Mouse (Mus musculus) erythroblast, embryonic 14.5 days (primary cell): ENCODE measurements around the gene Fmo5. TPM values are rescaled to one million over a fixed set of nuclear protein-coding genes. Genes with fewer than 3 reads are reported as not detected.
A peak's percentile ranks its signal among the peaks of the same experiment; 100 is the strongest.

ENCODE experiments used
- H3K27me3 ChIP-seq: 2 replicates; pipeline ENCODE4 v1.6.1; 2012; ENCODE audit warnings: inconsistent platforms; ENCODE audit not compliant: control insufficient read depth
- H3K36me3 ChIP-seq: 2 replicates; pipeline ENCODE4 v1.6.1; 2012; ENCODE audit warnings: mild to moderate bottlenecking, inconsistent platforms; ENCODE audit not compliant: control insufficient read depth
- H3K4me1 ChIP-seq: 2 replicates; pipeline ENCODE4 v1.6.1; 2012; ENCODE audit warnings: inconsistent platforms; ENCODE audit not compliant: control insufficient read depth
- H3K4me3 ChIP-seq: replicated peaks from 2 replicates; pipeline ENCODE3; 2012; ENCODE audit warnings: moderate library complexity, mild to moderate bottlenecking, inconsistent platforms
- H3K9me3 ChIP-seq: 2 replicates; pipeline ENCODE4 v1.6.1; 2012; ENCODE audit warnings: low read length, inconsistent platforms, mixed read lengths; ENCODE audit not compliant: control insufficient read depth
- GATA1 ChIP-seq: IDR thresholded peaks from 2 replicates; pipeline ENCODE4 v1.6.1; 2012; ENCODE audit warnings: low read length, inconsistent platforms, mixed read lengths
- TAL1 ChIP-seq: IDR thresholded peaks from 3 replicates; pipeline ENCODE4 v1.6.1; 2012; ENCODE audit warnings: low read length, inconsistent platforms, mixed read lengths
- polyA plus RNA-seq: library from polyadenylated mRNA; stranded (reverse); fragments of >175 nt; gene quantifications from 2 replicates; pipeline ENCODE4 v1.2.3, GENCODE M21; 2012

The Fmo5 gene
- polyA plus RNA-seq, 1 experiment = 0.03 TPM

DNA sequence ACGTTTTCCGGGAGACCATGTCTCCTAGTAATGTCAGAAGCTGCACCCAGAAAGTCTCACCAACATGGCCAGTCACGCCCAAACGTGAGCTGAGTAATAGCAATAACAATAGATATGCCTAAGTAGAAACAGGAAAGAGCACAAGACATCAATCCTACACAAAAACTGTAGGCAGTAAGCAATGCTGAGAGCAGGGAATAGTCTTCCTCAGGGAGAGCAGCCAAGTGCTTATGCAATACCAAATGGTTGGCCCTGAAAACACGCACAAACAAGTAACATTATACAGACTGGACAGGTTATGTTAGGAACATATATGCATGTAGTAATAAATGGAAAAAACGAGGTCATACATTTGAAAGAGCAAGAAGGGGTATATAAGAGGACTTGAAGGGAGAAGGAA is 20.9 kb downstream of the Fmo5 start:
- TF ChIP-seq TAL1 (no peak), GATA1 (no peak)
- Histone ChIP-seq H3K4me3 (no peak overlapping the region), H3K27me3 (no peaks in the 10 kb centered on the region), H3K9me3 (no peaks in the 10 kb centered on the region; the same call in 1 of the 2 replicates), H3K36me3 (no peaks in the 10 kb centered on the region; the same call in 1 of the 2 replicates), H3K4me1 (no peaks in the 10 kb centered on the region)

DNA sequence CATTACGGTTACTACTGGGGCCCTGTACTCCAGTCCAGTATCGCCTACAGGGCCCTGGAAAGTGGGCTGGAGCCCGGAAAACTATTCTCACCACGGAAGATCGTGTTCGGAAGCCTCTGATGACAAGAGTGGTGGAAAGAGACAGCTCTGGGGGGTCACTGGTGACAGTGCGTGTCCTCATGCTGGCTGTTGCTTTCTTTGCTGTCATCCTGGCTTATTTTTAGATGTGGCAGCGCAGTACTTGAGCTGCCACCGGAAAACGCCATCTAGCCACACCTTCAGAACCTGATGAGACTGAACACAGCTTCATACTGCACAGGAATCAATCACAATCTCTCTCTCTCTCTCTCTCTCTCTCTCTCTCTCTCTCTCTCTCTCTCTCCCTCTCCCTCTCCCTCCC is 23.0 kb downstream of the Fmo5 start:
- Histone ChIP-seq H3K4me1 (no peaks in the 10 kb centered on the region), H3K4me3 (no peak overlapping the region), H3K9me3 (no peaks in the 10 kb centered on the region; the same call in 1 of the 2 replicates), H3K36me3 (no peaks in the 10 kb centered on the region), H3K27me3 (no peaks in the 10 kb centered on the region)
- TF ChIP-seq TAL1 (no peak), GATA1 (no peak)

DNA sequence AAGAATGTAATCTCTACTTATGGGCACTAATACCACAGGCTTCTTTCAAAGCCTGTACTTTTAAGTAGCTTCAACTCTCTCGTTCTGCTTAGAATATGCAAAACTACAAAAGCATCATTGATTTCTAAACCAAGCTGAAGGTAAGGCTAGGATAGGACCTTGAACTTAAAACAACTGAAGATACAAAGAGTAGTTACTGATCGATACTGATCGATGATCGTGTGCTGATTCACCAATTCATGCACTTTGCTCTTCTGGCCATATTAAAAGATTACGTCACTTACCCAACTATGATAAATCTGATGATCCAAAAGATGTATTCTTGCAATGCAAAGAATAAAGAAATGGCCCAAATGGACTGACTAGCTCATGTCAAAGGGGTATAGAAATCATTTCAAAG is 25.2 kb downstream of the Fmo5 start:
- Histone ChIP-seq H3K4me3 (no peak overlapping the region), H3K36me3 (no peaks in the 10 kb centered on the region), H3K27me3 (no peaks in the 10 kb centered on the region), H3K4me1 (peaks cover 16% of the 10 kb centered on the region), H3K9me3 (no peaks in the 10 kb centered on the region; the same call in 1 of the 2 replicates)
- no peak for TF ChIP-seq TAL1
- no peak for TF ChIP-seq GATA1

DNA sequence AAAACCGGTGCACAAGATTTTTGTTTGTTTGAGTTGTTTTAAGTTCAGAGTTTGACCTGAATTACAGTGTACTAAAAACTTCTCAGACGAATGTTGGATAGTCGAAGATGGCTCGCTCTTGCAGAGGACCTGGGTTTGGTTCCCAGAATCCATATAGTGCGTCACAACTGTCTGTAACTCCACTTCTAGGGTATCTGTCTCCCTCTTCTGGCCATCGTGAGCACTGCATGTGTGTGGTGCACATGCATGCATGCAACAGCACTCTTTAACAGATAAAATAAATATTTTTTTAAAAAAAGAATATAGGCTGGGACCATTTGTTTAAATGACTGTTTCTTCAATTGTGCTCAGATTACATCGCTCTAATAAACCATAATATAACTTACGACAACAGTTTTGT is 26.3 kb downstream of the Fmo5 start:
- no peak overlapping the region for H3K4me3 ChIP-seq
- no peak for TF ChIP-seq TAL1
- H3K9me3 ChIP-seq = no peaks in the 10 kb centered on the region; the same call in 1 of the 2 replicates
- no peaks in the 10 kb centered on the region for H3K27me3 ChIP-seq
- H3K36me3 ChIP-seq = no peaks in the 10 kb centered on the region
- H3K4me1 ChIP-seq = peaks cover 27% of the 10 kb centered on the region

DNA sequence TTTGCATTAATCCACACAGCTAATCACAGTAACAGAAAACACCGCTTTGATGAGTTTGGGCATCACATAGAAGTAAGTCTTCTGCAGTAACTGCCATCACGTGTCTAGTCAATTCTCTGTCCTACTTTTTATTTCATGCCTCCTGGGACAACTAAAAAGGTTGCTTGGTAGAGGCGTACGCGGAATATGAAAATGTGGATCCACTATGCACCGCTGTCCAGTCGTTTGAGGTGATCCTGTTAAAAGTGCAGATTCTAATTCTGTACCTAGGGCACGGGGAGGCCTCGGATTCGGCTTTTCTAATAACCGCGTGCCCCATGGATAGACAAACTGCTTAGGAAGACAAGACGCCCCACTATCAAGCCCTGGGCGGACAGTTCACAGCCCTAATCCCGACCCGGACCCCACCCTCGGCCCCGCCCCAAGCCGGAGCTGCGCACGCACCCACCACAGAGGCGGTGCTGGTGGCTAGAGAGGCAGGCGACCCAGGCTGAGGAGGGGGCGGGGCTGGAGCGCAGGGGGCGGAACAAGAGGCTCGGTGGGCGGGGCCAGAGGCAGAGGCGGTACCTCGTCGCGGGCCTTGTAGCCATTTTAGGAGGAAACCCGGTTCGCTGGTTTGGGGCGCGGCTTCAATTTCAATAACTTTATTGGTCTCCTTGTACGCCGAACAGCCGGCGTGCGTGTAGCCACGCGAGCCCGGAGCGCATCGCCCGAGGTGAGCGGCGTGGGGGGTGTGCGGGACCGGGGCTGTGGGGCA is 29.2 kb downstream of the Fmo5 start, which contains the start of gene Prkab2:
Gene Prkab2, plus strand, starts transcription at position 539 of the 757 bp plus-strand sequence.
- TF ChIP-seq GATA1 (no peak), TAL1 (no peak)
- Histone ChIP-seq H3K4me1 (peaks cover 29% of the 10 kb centered on the region), H3K36me3 (peaks cover 4% of the 10 kb centered on the region), H3K9me3 (no peaks in the 10 kb centered on the region; the same call in 1 of the 2 replicates), H3K4me3 (peak within 1 kb of the TSS; percentile 91), H3K27me3 (no peaks in the 10 kb centered on the region)

DNA sequence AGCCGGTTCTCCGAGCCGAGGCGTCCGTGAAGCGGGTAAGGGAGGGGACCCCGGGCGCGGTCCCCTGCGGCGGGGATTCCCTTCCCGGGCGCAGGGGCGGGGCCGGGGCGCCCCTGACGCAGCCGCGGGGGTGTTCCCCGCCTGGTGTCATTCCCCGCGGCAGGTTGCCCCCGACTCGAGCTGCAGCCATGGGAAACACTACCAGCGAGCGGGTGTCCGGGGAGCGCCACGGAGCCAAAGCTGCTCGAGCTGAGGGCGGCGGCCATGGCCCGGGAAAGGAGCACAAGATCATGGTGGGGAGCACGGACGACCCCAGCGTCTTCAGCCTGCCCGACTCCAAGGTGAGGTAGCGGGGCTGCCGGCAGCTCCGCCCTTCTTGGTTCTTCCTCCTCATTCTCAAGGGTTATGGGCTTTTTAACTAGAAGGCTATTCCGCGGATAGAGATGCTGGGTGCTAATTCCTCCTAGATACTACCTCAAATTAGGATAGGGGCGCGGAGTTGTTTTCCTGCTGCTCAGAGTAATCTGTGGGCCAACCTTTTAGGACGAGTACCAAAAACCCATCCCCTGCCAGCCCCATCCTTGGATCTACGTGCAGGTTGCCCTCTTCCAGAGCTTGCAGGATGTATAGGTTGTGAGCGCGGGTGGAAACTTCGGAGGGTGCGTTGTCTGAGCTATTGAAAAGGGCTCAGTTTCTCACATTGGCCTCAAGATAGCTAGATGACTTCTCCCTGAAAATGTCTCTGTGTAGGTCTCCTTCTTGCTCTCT is 30.0 kb downstream of the Fmo5 start:
- Histone ChIP-seq H3K36me3 (peaks cover 10% of the 10 kb centered on the region), H3K9me3 (no peaks in the 10 kb centered on the region; the same call in 1 of the 2 replicates), H3K4me3 (peak overlapping the region; percentile 91), H3K4me1 (peaks cover 29% of the 10 kb centered on the region), H3K27me3 (no peaks in the 10 kb centered on the region)
- TF ChIP-seq GATA1 = no peak
- TF ChIP-seq TAL1 = no peak

DNA sequence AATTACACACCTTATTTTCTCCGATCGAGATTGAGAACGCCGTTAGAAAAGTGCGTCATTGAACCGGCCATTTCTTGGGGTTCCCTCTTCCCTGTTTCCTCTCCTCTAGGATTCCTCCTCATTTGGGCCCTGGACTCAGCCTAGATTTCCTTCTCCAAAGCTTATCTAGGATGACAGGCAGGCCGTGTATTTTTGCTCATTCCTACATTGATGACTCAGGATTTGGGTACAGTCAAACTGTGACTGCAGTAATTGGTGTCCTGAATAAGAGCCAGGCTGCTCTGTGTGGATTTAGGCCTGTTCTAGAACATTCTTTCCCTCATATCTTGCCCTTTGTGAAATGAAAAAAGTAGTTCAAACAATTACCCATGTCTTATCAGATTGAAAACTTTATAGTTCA is 31.1 kb downstream of the Fmo5 start:
- H3K9me3 ChIP-seq = no peaks in the 10 kb centered on the region; the same call in 1 of the 2 replicates
- peaks cover 16% of the 10 kb centered on the region for H3K36me3 ChIP-seq
- H3K4me1 ChIP-seq = peaks cover 29% of the 10 kb centered on the region
- TF ChIP-seq TAL1 = no peak
- no peak for TF ChIP-seq GATA1
- no peak overlapping the region for H3K4me3 ChIP-seq
- no peaks in the 10 kb centered on the region for H3K27me3 ChIP-seq

DNA sequence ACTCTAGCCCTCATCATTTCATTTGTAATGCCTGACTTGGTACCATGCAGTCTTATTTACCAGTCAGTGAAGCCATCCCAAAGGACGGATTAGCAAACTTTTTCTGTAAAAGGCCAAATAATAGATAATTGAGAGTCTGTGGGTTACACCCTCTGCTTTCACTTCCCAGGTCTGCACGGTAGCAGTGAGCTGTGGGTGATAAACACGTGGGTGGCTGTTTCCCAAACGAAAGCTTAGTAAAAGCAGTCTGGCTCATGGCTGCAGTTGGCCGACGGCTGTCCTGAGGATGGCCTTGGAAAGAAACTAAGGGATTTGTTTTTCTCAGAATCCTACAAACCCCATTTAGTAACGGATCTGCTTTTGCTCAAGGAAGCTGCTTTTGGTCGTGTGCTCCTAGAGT is 32.6 kb downstream of the Fmo5 start:
- Histone ChIP-seq H3K4me3 (no peak overlapping the region), H3K9me3 (no peaks in the 10 kb centered on the region), H3K27me3 (no peaks in the 10 kb centered on the region), H3K36me3 (peaks cover 21% of the 10 kb centered on the region), H3K4me1 (peaks cover 29% of the 10 kb centered on the region)
- TF ChIP-seq TAL1 = no peak

DNA sequence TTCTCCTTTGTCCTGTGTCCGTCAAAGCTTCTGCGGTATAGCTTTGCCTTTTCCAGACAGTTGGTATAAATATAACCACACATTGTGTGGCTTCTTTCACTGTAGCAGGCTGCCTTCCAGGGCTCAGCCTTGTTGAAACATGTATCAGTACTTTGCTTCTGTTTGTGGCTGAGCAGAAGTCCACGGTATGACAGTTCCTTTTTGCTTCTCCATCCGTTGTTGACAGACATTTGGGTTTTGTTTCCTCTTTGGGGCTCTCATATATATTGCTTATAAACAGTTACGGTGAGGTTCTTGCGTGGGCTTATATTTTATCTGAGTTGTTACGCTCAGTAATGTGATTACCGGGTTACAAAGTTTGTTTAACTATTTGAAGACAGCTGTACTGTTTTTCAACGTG is 36.9 kb downstream of the Fmo5 start:
- H3K4me3 ChIP-seq = no peak overlapping the region
- peaks cover 40% of the 10 kb centered on the region for H3K36me3 ChIP-seq
- H3K27me3 ChIP-seq = no peaks in the 10 kb centered on the region
- H3K4me1 ChIP-seq = no peaks in the 10 kb centered on the region
- TF ChIP-seq GATA1 (no peak), TAL1 (no peak)
- H3K9me3 ChIP-seq = no peaks in the 10 kb centered on the region
